Mouse (Mus musculus) G1E (cell line): ENCODE data around the gene Fbn1.

ENCODE experiments used
- CTCF ChIP-seq: IDR thresholded peaks from 2 replicates; pipeline ENCODE4 v1.5.1; 2012; ENCODE audit warnings: low read depth, low read length, inconsistent platforms, mixed read lengths
- POLR2AphosphoS5 ChIP-seq: IDR thresholded peaks from 2 replicates; pipeline ENCODE4 v1.6.1; 2012; ENCODE audit warnings: low read depth, low read length, inconsistent platforms; ENCODE audit not compliant: insufficient replicate concordance
- TAL1 ChIP-seq: conservative IDR thresholded peaks from 2 replicates; pipeline ENCODE4 v1.6.1; 2012; ENCODE audit warnings: low read depth, low read length, inconsistent platforms, mixed read lengths

GRCm38 (mm10) chr2:125464036-125464435, 43.8 kb downstream of the Fbn1 start:
- TF ChIP-seq CTCF: no peak
- TF ChIP-seq TAL1: no peak
- TF ChIP-seq POLR2AphosphoS5: no peak
